Mouse (Mus musculus) stomach, postnatal 0 days (tissue): ENCODE measurements around the gene Kat5. TPM values are rescaled to one million over a fixed set of nuclear protein-coding genes. Genes with fewer than 3 reads are reported as not detected.

Source experiments
- ATAC-seq: fragments of 200-750 bp; cut with Nextera tagmentation; 2 replicates; pipeline ENCODE4 v1.8.0; 2017; ENCODE audit not compliant: low FRiP score, low TSS enrichment
- DNase-seq: peaks from one replicate; pipeline ENCODE4 v3.0.0-alpha.2; 2016; ENCODE audit warnings: low spot score
- H3K27ac ChIP-seq: fragments of 300-500 bp; sonication (generic); replicated peaks from 2 replicates; pipeline ENCODE4 v1.5.1; 2014; ENCODE audit warnings: mild to moderate bottlenecking, control low read depth
- H3K27me3 ChIP-seq: fragments of 300-500 bp; sonication (generic); 2 replicates; pipeline ENCODE4 v1.6.1; 2014; ENCODE audit warnings: low read length; ENCODE audit not compliant: control insufficient read depth, insufficient read depth
- H3K36me3 ChIP-seq: fragments of 300-500 bp; sonication (generic); 2 replicates; pipeline ENCODE4 v1.6.1; 2014; ENCODE audit warnings: low read length, mixed read lengths; ENCODE audit not compliant: control insufficient read depth, insufficient read depth
- H3K4me1 ChIP-seq: fragments of 300-500 bp; sonication (generic); replicated peaks from 2 replicates; pipeline ENCODE4 v1.6.1; 2014; ENCODE audit warnings: antibody characterized with exemption; ENCODE audit not compliant: control insufficient read depth, insufficient read depth
- H3K4me2 ChIP-seq: fragments of 300-500 bp; sonication (generic); replicated peaks from 2 replicates; pipeline ENCODE4 v1.6.1; 2014; ENCODE audit warnings: low read depth, mild to moderate bottlenecking, control low read depth, moderate library complexity
- H3K4me3 ChIP-seq: fragments of 300-500 bp; sonication (generic); 2 replicates; pipeline ENCODE4 v1.5.1; 2014; ENCODE audit warnings: low read depth, low read length, control low read depth
- H3K9ac ChIP-seq: fragments of 300-500 bp; sonication (generic); 2 replicates; pipeline ENCODE4 v1.6.1; 2014; ENCODE audit warnings: mild to moderate bottlenecking, low read length, control low read depth, mixed read lengths
- H3K9me3 ChIP-seq: fragments of 300-500 bp; sonication (generic); 2 replicates; pipeline ENCODE4 v1.6.1; 2016; ENCODE audit warnings: low read length; ENCODE audit not compliant: control insufficient read depth
- CTCF ChIP-seq: IDR thresholded peaks from 2 replicates; pipeline ENCODE4 v1.5.1; 2016; ENCODE audit warnings: antibody characterized with exemption, low read depth, mild to moderate bottlenecking, moderate library complexity
- EP300 ChIP-seq: optimal IDR thresholded peaks from 2 replicates; pipeline ENCODE3; 2016; ENCODE audit warnings: antibody characterized with exemption
- WGBS: fragments of 180-500 bp; shearing (Covaris S2); extraction: QIAGEN DNeasy Blood & Tissue Kit; methylation state at CpG from one replicate; pipeline ENCODE4 v1.1.7; 2014; 5-methylcytosine and 5-hydroxymethylcytosine counted together
- polyA plus RNA-seq: library from polyadenylated mRNA; unstranded; fragments of >200 nt; fragmentation: Nextera tagmentation; extraction: Ambion mirVana; gene quantifications from 2 replicates; pipeline ENCODE4 v1.2.1, GENCODE M21; 2015

Gene Kat5
- polyA plus RNA-seq, 1 experiment from 2014 or later: 31.8 TPM

DNA sequence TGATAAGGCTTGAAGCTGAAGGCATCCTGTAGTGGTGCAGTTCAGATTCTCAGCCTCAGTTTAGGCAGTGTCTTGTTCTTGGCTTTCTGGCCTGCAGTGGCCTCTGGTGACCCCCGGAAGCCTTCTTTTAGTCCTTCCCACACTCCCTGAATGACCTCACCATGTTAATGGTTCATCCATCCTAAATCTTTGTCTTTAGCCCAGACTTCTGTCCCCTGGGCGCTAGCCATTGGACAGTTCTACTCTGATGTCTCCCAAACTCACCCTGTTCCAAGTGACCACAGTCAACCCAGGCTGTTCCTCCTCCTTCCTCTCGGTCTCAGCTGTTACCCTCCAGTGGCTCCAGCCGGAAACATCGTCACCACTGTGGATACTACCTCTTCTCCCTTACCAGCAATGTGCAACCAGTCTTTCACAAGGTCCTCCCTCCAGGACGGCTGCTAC is 39.3 kb upstream of the Kat5 start:
- Histone ChIP-seq H3K36me3 (peaks cover 32% of the 10 kb centered on the region), H3K4me3 (peak overlapping the region; percentile 22), H3K27me3 (no peaks in the 10 kb centered on the region), H3K9ac (peak overlapping the region; percentile 45), H3K9me3 (no peaks in the 10 kb centered on the region), H3K27ac (peak overlapping the region; percentile 87), H3K4me2 (peak overlapping the region; percentile 62), H3K4me1 (no peaks in the 10 kb centered on the region)
- ATAC-seq (peak; percentile 4; the same call in 1 of the 2 replicates), DNase-seq (no peak)
- TF ChIP-seq CTCF (no peak), EP300 (no peak)
- WGBS: 52% methylated on average over 6 of the region's 6 CpGs

- TF ChIP-seq EP300: no peak
- TF ChIP-seq CTCF: peak; percentile 63
- no peaks in the 10 kb centered on the region for H3K9me3 ChIP-seq
- H3K27ac ChIP-seq: peak overlapping the region; percentile 87
- ATAC-seq: peak; percentile 89
- H3K4me2 ChIP-seq: peak overlapping the region; percentile 62
- no peaks in the 10 kb centered on the region for H3K27me3 ChIP-seq
- no peaks in the 10 kb centered on the region for H3K4me1 ChIP-seq
- DNase-seq: peak; percentile 86
- peak overlapping the region; percentile 22 for H3K4me3 ChIP-seq
- peak overlapping the region; percentile 45 for H3K9ac ChIP-seq
- peaks cover 32% of the 10 kb centered on the region for H3K36me3 ChIP-seq
- WGBS: 6% methylated on average over 26 of the region's 26 CpGs
Measured at GRCm38 (mm10) chr19:5648401-5649297, 38.6 kb upstream of the Kat5 start.

DNA sequence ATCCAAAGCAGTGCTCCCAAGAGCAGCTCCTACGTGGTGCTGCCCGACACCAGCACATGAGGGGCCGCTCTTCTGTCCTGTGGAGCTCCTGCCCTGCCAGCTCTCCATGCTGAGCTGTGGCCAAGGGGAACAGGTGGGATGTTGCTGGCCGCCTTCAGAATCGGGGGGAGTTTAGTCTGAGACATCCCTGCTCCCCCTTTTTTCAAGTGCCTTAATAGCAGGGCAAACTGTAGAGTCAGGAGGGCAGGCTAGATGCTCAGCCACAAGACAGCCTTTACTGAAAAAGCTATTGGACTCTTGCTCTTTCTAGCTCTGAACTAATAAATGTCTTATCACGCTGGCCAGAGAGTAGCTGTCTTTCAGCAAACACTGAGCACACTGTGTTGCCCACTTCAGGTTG is 37.8 kb upstream of the Kat5 start:
- peaks cover 34% of the 10 kb centered on the region for H3K36me3 ChIP-seq
- 91% methylated on average over 6 of the region's 6 CpGs for WGBS

DNA sequence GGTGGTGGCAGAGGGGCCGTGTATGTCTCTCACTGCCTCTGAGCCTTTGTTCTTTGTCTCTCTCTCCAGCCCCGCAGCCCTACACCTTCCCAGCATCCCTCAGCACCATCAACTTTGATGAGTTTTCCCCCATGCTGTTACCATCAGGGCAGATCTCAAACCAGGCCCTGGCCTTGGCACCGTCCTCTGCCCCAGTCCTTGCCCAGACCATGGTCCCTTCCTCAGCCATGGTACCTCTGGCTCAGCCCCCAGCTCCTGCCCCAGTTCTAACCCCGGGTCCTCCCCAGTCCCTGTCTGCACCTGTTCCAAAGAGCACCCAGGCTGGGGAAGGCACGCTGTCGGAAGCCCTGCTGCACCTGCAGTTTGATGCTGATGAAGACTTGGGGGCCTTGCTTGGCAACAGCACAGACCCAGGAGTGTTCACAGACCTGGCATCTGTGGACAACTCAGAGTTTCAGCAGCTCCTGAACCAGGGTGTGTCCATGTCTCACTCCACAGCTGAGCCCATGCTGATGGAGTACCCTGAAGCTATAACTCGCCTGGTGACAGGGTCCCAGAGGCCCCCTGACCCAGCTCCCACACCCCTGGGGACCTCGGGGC is 36.8 kb upstream of the Kat5 start:
- Histone ChIP-seq H3K36me3 (peaks cover 42% of the 10 kb centered on the region), H3K27ac (no peak overlapping the region), H3K27me3 (no peaks in the 10 kb centered on the region), H3K9me3 (no peaks in the 10 kb centered on the region), H3K4me3 (no peak overlapping the region), H3K9ac (no peak overlapping the region), H3K4me1 (no peaks in the 10 kb centered on the region), H3K4me2 (no peak overlapping the region)
- no peak for ATAC-seq
- TF ChIP-seq EP300 (no peak), CTCF (no peak)
- 88% methylated on average over 8 of the region's 8 CpGs for WGBS
- no peak for DNase-seq

More for the DNA sequence above, 37.8 kb upstream of the Kat5 start:
- ATAC-seq (no peak), DNase-seq (no peak)
- Histone ChIP-seq H3K4me3 (no peak overlapping the region), H3K9me3 (no peaks in the 10 kb centered on the region), H3K27me3 (no peaks in the 10 kb centered on the region), H3K27ac (peak overlapping the region; percentile 87), H3K4me1 (no peaks in the 10 kb centered on the region), H3K4me2 (no peak overlapping the region), H3K9ac (no peak overlapping the region; the same call in 1 of the 2 replicates)
- no peak for TF ChIP-seq EP300
- no peak for TF ChIP-seq CTCF

- Histone ChIP-seq H3K27ac (no peak overlapping the region), H3K9me3 (no peaks in the 10 kb centered on the region), H3K27me3 (no peaks in the 10 kb centered on the region), H3K9ac (no peak overlapping the region), H3K4me3 (no peak overlapping the region), H3K36me3 (peaks cover 50% of the 10 kb centered on the region), H3K4me1 (no peaks in the 10 kb centered on the region), H3K4me2 (no peak overlapping the region)
- DNase-seq: no peak
- TF ChIP-seq EP300: no peak
- 98% methylated on average over 9 of the region's 9 CpGs for WGBS
- no peak for ATAC-seq
Measured at GRCm38 (mm10) chr19:5645280-5645679, 35.2 kb upstream of the Kat5 start.

DNA sequence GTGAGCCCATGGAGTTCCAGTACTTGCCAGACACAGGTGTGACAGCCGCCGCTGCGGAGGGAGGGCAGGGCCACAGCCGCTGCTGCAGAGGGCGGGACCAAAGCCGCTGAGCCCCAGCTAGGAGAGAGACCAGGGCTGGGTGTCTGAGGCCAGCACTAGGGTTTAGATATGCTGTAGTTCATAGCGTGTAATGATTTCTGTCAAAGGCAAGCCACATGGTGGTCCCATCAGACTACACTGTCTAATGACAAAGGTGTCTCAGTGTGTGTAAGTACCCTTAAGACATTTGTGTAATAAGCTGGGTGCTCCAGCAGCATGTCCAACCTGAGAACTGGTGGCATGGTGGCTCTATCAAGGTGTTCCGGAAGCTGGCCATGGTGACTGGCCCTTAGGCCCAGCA is 31.6 kb upstream of the Kat5 start:
- Histone ChIP-seq H3K4me1 (peaks cover 5% of the 10 kb centered on the region), H3K36me3 (peaks cover 50% of the 10 kb centered on the region), H3K4me3 (no peak overlapping the region), H3K4me2 (no peak overlapping the region), H3K27me3 (no peaks in the 10 kb centered on the region), H3K9me3 (no peaks in the 10 kb centered on the region), H3K9ac (no peak overlapping the region), H3K27ac (no peak overlapping the region)
- ATAC-seq (no peak), DNase-seq (peak; percentile 49)
- 88% methylated on average over 8 of the region's 8 CpGs for WGBS
- TF ChIP-seq EP300 (no peak), CTCF (no peak)
